Mouse (Mus musculus) c-Kit-positive CD71-positive TER-119-positive erythroid progenitor cells, embryonic 14.5 days (primary cell): ENCODE measurements around the gene Grik2.

Source experiments
- DNase-seq: peaks from one replicate; pipeline ENCODE4 v3.0.0-alpha.2; 2013; ENCODE audit warnings: low spot score

Grik2 gene

GRCm38 (mm10) chr10:49788381-49788906 lies at the start of gene Grik2:
Grik2 (minus strand) TSS chr10:49788766.
- DNase-seq: no peak

- DNase-seq: no peak
Observed at GRCm38 (mm10) chr10:49834392-49834791, 45.8 kb upstream of the Grik2 start.

GRCm38 (mm10) chr10:49807276-49807675 lies 18.7 kb upstream of the Grik2 start:
- no peak for DNase-seq

- DNase-seq: no peak
Observed at GRCm38 (mm10) chr10:49801001-49801400, 12.4 kb upstream of the Grik2 start.

- DNase-seq: no peak
Observed at GRCm38 (mm10) chr10:49794129-49794528, 5.6 kb upstream of the Grik2 start.

GRCm38 (mm10) chr10:49790326-49790725 lies 1.8 kb upstream of the Grik2 start:
- DNase-seq: no peak

GRCm38 (mm10) chr10:49789711-49790110 lies 1.1 kb upstream of the Grik2 start:
- DNase-seq: no peak

GRCm38 (mm10) chr10:49788914-49789313 lies 348 bp upstream of the Grik2 start:
- DNase-seq: no peak

GRCm38 (mm10) chr10:49786630-49787029 lies 1.9 kb downstream of the Grik2 start:
- no peak for DNase-seq

- no peak for DNase-seq
Observed at GRCm38 (mm10) chr10:49785477-49785876, 3.1 kb downstream of the Grik2 start.

- DNase-seq: no peak
Observed at GRCm38 (mm10) chr10:49784831-49785230, 3.7 kb downstream of the Grik2 start.

- no peak for DNase-seq
Observed at GRCm38 (mm10) chr10:49782741-49783691, 5.5 kb downstream of the Grik2 start.

- DNase-seq: no peak
Observed at GRCm38 (mm10) chr10:49782061-49782460, 6.5 kb downstream of the Grik2 start.

- DNase-seq: no peak
Observed at GRCm38 (mm10) chr10:49780430-49780829, 8.1 kb downstream of the Grik2 start.

- no peak for DNase-seq
Observed at GRCm38 (mm10) chr10:49768897-49769296, 19.7 kb downstream of the Grik2 start.

GRCm38 (mm10) chr10:49767556-49767955 lies 21.0 kb downstream of the Grik2 start:
- no peak for DNase-seq

GRCm38 (mm10) chr10:49762607-49763006 lies 26.0 kb downstream of the Grik2 start:
- no peak for DNase-seq

- DNase-seq: no peak
Observed at GRCm38 (mm10) chr10:49751769-49752168, 36.8 kb downstream of the Grik2 start.

- no peak for DNase-seq
Observed at GRCm38 (mm10) chr10:49731841-49732240, 56.7 kb downstream of the Grik2 start.

GRCm38 (mm10) chr10:49723706-49724105 lies 64.9 kb downstream of the Grik2 start:
- no peak for DNase-seq

- DNase-seq: no peak
Observed at GRCm38 (mm10) chr10:49716856-49717255, 71.7 kb downstream of the Grik2 start.

- DNase-seq: no peak
Observed at GRCm38 (mm10) chr10:49709748-49710147, 78.8 kb downstream of the Grik2 start.

- no peak for DNase-seq
Observed at GRCm38 (mm10) chr10:49704446-49704845, 84.1 kb downstream of the Grik2 start.
